Mouse (Mus musculus) CH12.LX (cell line): Measurements from ENCODE around the gene Nop53. TPM values are rescaled to one million over a fixed set of nuclear protein-coding genes. Genes with fewer than 3 reads are reported as not detected.
A peak's percentile ranks its signal among the peaks of the same experiment; 100 is the strongest.

Source experiments
- DNase-seq: peaks from one replicate; pipeline ENCODE4 v3.0.0-alpha.2; 2013; ENCODE audit errors: extremely low read depth
- H3K27ac ChIP-seq: 2 replicates; pipeline ENCODE4 v1.5.1; 2012; ENCODE audit warnings: low read depth, mild to moderate bottlenecking, control low read depth, moderate library complexity; ENCODE audit not compliant: insufficient read depth
- H3K27me3 ChIP-seq: replicated peaks from 2 replicates; pipeline ENCODE3; 2012; ENCODE audit warnings: inconsistent platforms
- H3K36me3 ChIP-seq, 2 experiments: replicated peaks in 1 of 2; 2 replicates each; pipeline versions ENCODE3 to v1.6.1; 2012; ENCODE audit warnings: inconsistent platforms in 1 of 2, low read length in 1 of 2, mild to moderate bottlenecking in 1 of 2, mixed read lengths in 1 of 2, moderate library complexity in 1 of 2; ENCODE audit not compliant: control insufficient read depth in 1 of 2, insufficient read depth in 1 of 2
- H3K4me1 ChIP-seq, 2 experiments: 2 replicates each; pipeline ENCODE4 v1.6.1; 2012; ENCODE audit warnings: inconsistent platforms in 1 of 2, moderate library complexity in 1 of 2; ENCODE audit not compliant: insufficient read depth in 2 of 2, control insufficient read depth in 1 of 2
- H3K4me2 ChIP-seq: 2 replicates; pipeline ENCODE4 v1.6.1; 2012; ENCODE audit warnings: low read depth, mild to moderate bottlenecking, control low read depth; ENCODE audit not compliant: poor library complexity, insufficient read depth, severe bottlenecking
- H3K4me3 ChIP-seq, 3 experiments: fragments of 150-350 bp in 1 of 3; sonication (generic) in 1 of 3; replicated peaks in 1 of 3; 2 replicates each; pipeline versions ENCODE3 to v1.5.1; 2011 to 2012; ENCODE audit warnings: low read depth in 2 of 3, low read length in 2 of 3, mild to moderate bottlenecking in 2 of 3, moderate library complexity in 2 of 3, control low read depth in 1 of 3, improper control_type of control experiment in 1 of 3, inconsistent platforms in 1 of 3, mixed read lengths in 1 of 3; ENCODE audit not compliant: poor library complexity in 1 of 3
- H3K79me2 ChIP-seq: replicated peaks from 2 replicates; pipeline ENCODE4 v1.6.1; 2012; ENCODE audit warnings: mild to moderate bottlenecking, moderate library complexity; ENCODE audit not compliant: control insufficient read depth, poor library complexity, insufficient read depth, severe bottlenecking; ENCODE audit errors: extremely low read depth
- H3K9ac ChIP-seq: 2 replicates; pipeline ENCODE4 v1.6.1; 2012; ENCODE audit warnings: low read depth, mild to moderate bottlenecking, control low read depth, moderate library complexity; ENCODE audit not compliant: insufficient read depth
- H3K9me3 ChIP-seq: replicated peaks from 2 replicates; pipeline ENCODE3; 2012; ENCODE audit warnings: low read length, inconsistent platforms, mixed read lengths
- CHD2 ChIP-seq: IDR thresholded peaks from 2 replicates; pipeline ENCODE4 v1.6.1; 2011; ENCODE audit warnings: low read length, improper control_type of control experiment
- CTCF ChIP-seq, 2 experiments: IDR thresholded peaks in 1 of 2; conservative IDR thresholded peaks in 1 of 2; 2 replicates each; pipeline ENCODE4 v1.5.1; 2011 to 2012; ENCODE audit warnings: low read depth in 2 of 2, low read length in 2 of 2, improper control_type of control experiment in 1 of 2, inconsistent platforms in 1 of 2, mild to moderate bottlenecking in 1 of 2, moderate library complexity in 1 of 2
- EP300 ChIP-seq: IDR thresholded peaks from 2 replicates; pipeline ENCODE4 v1.6.1; 2011; ENCODE audit warnings: low read length, improper control_type of control experiment
- GABPA ChIP-seq: IDR thresholded peaks from 2 replicates; pipeline ENCODE4 v1.6.1; 2012; ENCODE audit warnings: low read depth, low read length, improper control_type of control experiment, inconsistent platforms; ENCODE audit not compliant: insufficient replicate concordance
- IRF4 ChIP-seq: IDR thresholded peaks from 2 replicates; pipeline ENCODE4 v1.6.1; 2014; ENCODE audit warnings: low read depth, mild to moderate bottlenecking, inconsistent platforms, low read length, improper control_type of control experiment
- MAFK ChIP-seq: IDR thresholded peaks from 2 replicates; pipeline ENCODE4 v1.6.1; 2011; ENCODE audit warnings: low read length, improper control_type of control experiment; ENCODE audit not compliant: insufficient replicate concordance
- MAX ChIP-seq: IDR thresholded peaks from 2 replicates; pipeline ENCODE4 v1.6.1; 2011; ENCODE audit warnings: low read length, improper control_type of control experiment
- MYC ChIP-seq: IDR thresholded peaks from 2 replicates; pipeline ENCODE4 v1.6.1; 2011; ENCODE audit warnings: low read depth, mild to moderate bottlenecking, improper control_type of control experiment, low read length
- NELFE ChIP-seq: IDR thresholded peaks from 2 replicates; pipeline ENCODE4 v1.6.1; 2011; ENCODE audit warnings: low read depth, low read length, improper control_type of control experiment
- PAX5 ChIP-seq: IDR thresholded peaks from 2 replicates; pipeline ENCODE4 v1.6.1; 2012; ENCODE audit warnings: low read length, inconsistent platforms, mixed read lengths
- RAD21 ChIP-seq: IDR thresholded peaks from 2 replicates; pipeline ENCODE4 v1.6.1; 2011; ENCODE audit warnings: low read depth, mild to moderate bottlenecking, low read length, improper control_type of control experiment, moderate library complexity
- SIN3A ChIP-seq: IDR thresholded peaks from 2 replicates; pipeline ENCODE4 v1.6.1; 2012; ENCODE audit warnings: low read length, improper control_type of control experiment, inconsistent platforms
- SMC3 ChIP-seq: IDR thresholded peaks from 2 replicates; pipeline ENCODE4 v1.6.1; 2011; ENCODE audit warnings: low read depth, low read length, improper control_type of control experiment
- USF1 ChIP-seq: IDR thresholded peaks from 2 replicates; pipeline ENCODE4 v1.6.1; 2014; ENCODE audit warnings: low read depth, mild to moderate bottlenecking, inconsistent platforms, low read length, improper control_type of control experiment
- ZC3H11A ChIP-seq: IDR thresholded peaks from 2 replicates; pipeline ENCODE4 v1.6.1; 2012; ENCODE audit warnings: low read depth, mild to moderate bottlenecking, inconsistent platforms, low read length, improper control_type of control experiment
- ZKSCAN1 ChIP-seq: IDR thresholded peaks from 2 replicates; pipeline ENCODE4 v1.6.1; 2012; ENCODE audit warnings: low read depth, inconsistent platforms, low read length, improper control_type of control experiment, borderline replicate concordance
- ZMIZ1 ChIP-seq: IDR thresholded peaks from 2 replicates; pipeline ENCODE4 v1.6.1; 2012; ENCODE audit warnings: low read depth, mild to moderate bottlenecking, inconsistent platforms, low read length, improper control_type of control experiment
- dilution Hi-C: fragments of 300-500 bp; cut with MboI; formaldehyde crosslinking; loops from 2 replicates; pipeline ENCODE4 v1.14.3; 2020; ENCODE audit warnings: low sequenced_read_pairs; ENCODE audit not compliant: extremely low pct_unique_long_range_greater_than_20kb, extremely low pct_ligation_motif_present
- in situ Hi-C: fragments of 300-500 bp; cut with MboI; formaldehyde crosslinking; loops from 3 replicates; pipeline ENCODE4 v1.14.3; 2019; ENCODE audit warnings: low sequenced_read_pairs, low pct_ligation_motif_present, low pct_unique_long_range_greater_than_20kb, mixed read lengths
- polyA plus RNA-seq: library from polyadenylated mRNA; unstranded; fragments of >175 nt; gene quantifications from 2 replicates; pipeline ENCODE4 v1.2.1, GENCODE M21; 2012; ENCODE audit warnings: low read depth; ENCODE audit not compliant: insufficient read length
- total RNA-seq, 2 experiments: library from RNA; depleted of rRNA; stranded (reverse); fragments of 300-350 nt in 1 of 2; fragments of >200 nt in 1 of 2; gene quantifications; 2 replicates each; pipeline ENCODE4 v1.2.3; 2012 to 2014

Gene Nop53
- total and polyA plus RNA-seq, 3 experiments: 199 to 310 (median 291) TPM

DNA sequence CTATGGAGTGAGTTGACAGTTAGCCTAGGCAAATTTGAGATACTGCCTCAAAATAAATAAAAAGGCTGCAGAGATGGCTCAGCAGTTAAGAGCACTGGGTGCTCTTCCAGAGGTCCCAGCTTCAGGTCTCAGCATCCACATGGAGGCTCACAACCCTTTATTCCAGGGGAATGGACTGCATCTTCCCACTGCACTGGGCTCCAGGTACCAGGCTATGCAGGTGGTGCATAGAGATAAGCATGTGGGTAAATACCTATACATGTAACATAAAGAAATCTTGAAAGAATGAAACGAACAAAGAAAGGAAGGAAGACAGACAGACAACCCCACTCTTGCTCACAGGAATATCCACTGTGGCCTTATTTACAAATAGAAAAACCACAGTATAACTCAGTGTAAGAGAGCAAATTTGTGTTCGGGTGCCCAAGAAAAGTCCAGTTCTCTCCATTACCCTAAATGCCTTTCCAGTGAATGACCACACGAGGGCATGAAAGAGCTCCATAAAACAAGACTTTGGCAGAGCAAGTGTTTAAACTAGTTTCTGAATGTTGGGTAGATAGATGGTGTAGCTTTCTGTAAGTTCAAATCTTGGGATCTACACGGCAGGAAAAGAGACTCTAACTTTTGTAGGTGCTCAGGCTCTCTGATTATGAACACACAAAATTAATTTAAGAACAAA, 37.0 kb upstream of the Nop53 start:
- no peaks in the 10 kb centered on the region for H3K27me3 ChIP-seq
- in situ Hi-C loops: loop anchor here (5.0 to 10.0 kb wide), 2 partner anchors 64 to 152 kb away; partner anchors contain the start of gene Bicra
- peaks cover 2% of the 10 kb centered on the region for H3K9me3 ChIP-seq
- DNase-seq: peak; percentile 67
- peaks cover 50 to 91% of the 10 kb centered on the region in 2 experiments for H3K36me3 ChIP-seq
- dilution Hi-C loops: no loop called here
- no peak overlapping the region for H3K27ac ChIP-seq
- no peak overlapping the region for H3K9ac ChIP-seq
- peaks cover 0 to 2% of the 10 kb centered on the region in 2 experiments; a peak in 1 of 4 replicates for H3K4me1 ChIP-seq
- no peaks in the 10 kb centered on the region for H3K79me2 ChIP-seq
- no peak overlapping the region for H3K4me2 ChIP-seq
- TF ChIP-seq CTCF (conservative IDR thresholded peaks at IDR 0.05 in 1 of 2, IDR thresholded peaks at IDR 0.05 in 1 of 2; ENCODE audit: low read depth in 2 of 2, low read length in 2 of 2) (peak; percentile 52 to 93; a peak in 3 of 4 replicates), MYC (no peak), ZC3H11A (peak; percentile 40; the same call in 1 of the 2 replicates), SMC3 (peak; percentile 91), MAFK (no peak), RAD21 (peak; percentile 89)
- no peak overlapping the region for H3K4me3 ChIP-seq

- in situ Hi-C loops (loop anchor here (5.0 to 10.0 kb wide), 2 partner anchors 66 to 153 kb away; partner anchors contain the start of gene Bicra), dilution Hi-C loops (no loop called here)
- H3K9me3 ChIP-seq: no peaks in the 10 kb centered on the region
- H3K36me3 ChIP-seq: peaks cover 44 to 91% of the 10 kb centered on the region in 2 experiments
- no peak overlapping the region for H3K4me2 ChIP-seq
- no peak for DNase-seq
- TF ChIP-seq ZKSCAN1 (no peak), MAX (no peak), SIN3A (no peak), IRF4 (no peak), USF1 (no peak), CHD2 (no peak), GABPA (no peak), NELFE (no peak), EP300 (no peak), PAX5 (no peak), ZMIZ1 (no peak)
- H3K79me2 ChIP-seq: no peaks in the 10 kb centered on the region
- no peak overlapping the region for H3K4me3 ChIP-seq
- no peak overlapping the region for H3K27ac ChIP-seq
- peaks cover 0 to 2% of the 10 kb centered on the region in 2 experiments; a peak in 1 of 4 replicates for H3K4me1 ChIP-seq
- no peaks in the 10 kb centered on the region for H3K27me3 ChIP-seq
- no peak overlapping the region for H3K9ac ChIP-seq
Measured at GRCm38 (mm10) chr7:15981538-15981937, 35.7 kb upstream of the Nop53 start.
